Mouse (Mus musculus): ENCODE data around the gene Mark1.

DNA sequence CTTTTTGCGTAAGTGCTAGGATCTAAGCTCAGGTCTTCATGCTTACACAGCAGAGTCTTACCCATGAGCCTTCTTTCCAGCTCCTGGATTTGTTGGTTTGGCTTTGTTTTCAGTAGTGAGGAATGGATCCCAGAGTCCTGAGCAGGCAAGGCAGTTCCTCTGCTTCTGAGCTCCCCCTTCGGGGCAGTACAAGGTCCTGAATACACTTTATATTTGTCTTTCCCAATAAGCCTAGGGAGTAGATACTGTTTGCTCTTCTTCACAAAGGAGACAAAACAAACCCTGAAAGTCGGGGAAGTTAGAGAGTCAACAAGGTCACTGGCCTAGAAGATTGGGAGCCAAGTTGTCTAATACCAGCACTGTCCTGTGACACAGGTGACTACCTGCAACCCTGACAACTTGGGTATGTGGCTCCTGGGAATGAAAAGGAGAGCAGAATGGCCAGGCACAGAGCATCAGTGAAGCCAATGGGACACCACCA, 131.7 kb downstream of the Mark1 start:
- TF ChIP-seq CEBPB (IDR thresholded peaks at IDR 0.05; ENCODE audit: low read depth) (no peak), CTCF (IDR thresholded peaks at IDR 0.05; ENCODE audit: control insufficient read depth, insufficient read depth, insufficient read length) (no peak), USF1 (IDR thresholded peaks at IDR 0.05; ENCODE audit: low read depth) (no peak)

All from C2C12 (cell line).